Mouse (Mus musculus): Measurements from ENCODE around the gene Chst8. TPM values are rescaled to one million over a fixed set of nuclear protein-coding genes. Genes with fewer than 3 reads are reported as not detected.

Chst8 gene
- polyA plus RNA-seq, 1 experiment from 2014 or later, result 4.1 TPM

GRCm38 (mm10) chr7:34811531-34812526 is 682 bp downstream of the Chst8 start:
- peak overlapping the region; percentile 81 for H3K4me2 ChIP-seq (replicated peaks; ENCODE audit: low read depth, low read length)
- H3K27ac ChIP-seq (ENCODE audit: low read length), result no peak overlapping the region
- ATAC-seq (ENCODE audit: insufficient number of reproducible peaks, insufficient read depth, low FRiP score, low read depth), result 0 out of 2 replicates have a peak, but pooled peaks have one; percentile 16
- peaks cover 44% of the 10 kb centered on the region for H3K27me3 ChIP-seq (ENCODE audit: control insufficient read depth, insufficient read depth, low read length)
- H3K36me3 ChIP-seq (ENCODE audit: control insufficient read depth, insufficient read depth, low read length), result no peaks in the 10 kb centered on the region
- H3K9me3 ChIP-seq (ENCODE audit: control insufficient read depth, low read depth, low read length), result no peaks in the 10 kb centered on the region
- peak overlapping the region; percentile 55 for H3K4me3 ChIP-seq (ENCODE audit: low read depth, low read length)
- peaks cover 8% of the 10 kb centered on the region; the same call in 1 of the 2 replicates for H3K4me1 ChIP-seq (ENCODE audit: control insufficient read depth, insufficient read depth, low read length)
- WGBS, result under 1% methylated on average over 66 of the region's 66 CpGs
- H3K9ac ChIP-seq (replicated peaks; ENCODE audit: low read depth, low read length), result no peak overlapping the region

- H3K4me1 ChIP-seq (ENCODE audit: control insufficient read depth, insufficient read depth, low read length), result peaks cover 8% of the 10 kb centered on the region; the same call in 1 of the 2 replicates
- peak overlapping the region; percentile 81; the same call in 1 of the 2 replicates for H3K4me2 ChIP-seq (replicated peaks; ENCODE audit: low read depth, low read length)
- peaks cover 44% of the 10 kb centered on the region for H3K27me3 ChIP-seq (ENCODE audit: control insufficient read depth, insufficient read depth, low read length)
- WGBS, result 4% methylated on average over 10 of the region's 10 CpGs
- no peak overlapping the region for H3K27ac ChIP-seq (ENCODE audit: low read length)
- H3K36me3 ChIP-seq (ENCODE audit: control insufficient read depth, insufficient read depth, low read length), result no peaks in the 10 kb centered on the region
- H3K4me3 ChIP-seq (ENCODE audit: low read depth, low read length), result peak overlapping the region; percentile 55; the same call in 1 of the 2 replicates
- no peaks in the 10 kb centered on the region for H3K9me3 ChIP-seq (ENCODE audit: control insufficient read depth, low read depth, low read length)
- no peak for ATAC-seq (ENCODE audit: insufficient number of reproducible peaks, insufficient read depth, low FRiP score, low read depth)
- no peak overlapping the region for H3K9ac ChIP-seq (replicated peaks; ENCODE audit: low read depth, low read length)
Measured at GRCm38 (mm10) chr7:34811060-34811459, 1.5 kb downstream of the Chst8 start.

GRCm38 (mm10) chr7:34806307-34806706 is 6.2 kb downstream of the Chst8 start:
- no peak overlapping the region for H3K4me3 ChIP-seq (ENCODE audit: low read depth, low read length)
- no peak overlapping the region for H3K9ac ChIP-seq (replicated peaks; ENCODE audit: low read depth, low read length)
- H3K36me3 ChIP-seq (ENCODE audit: control insufficient read depth, insufficient read depth, low read length), result no peaks in the 10 kb centered on the region
- no peak overlapping the region for H3K4me2 ChIP-seq (replicated peaks; ENCODE audit: low read depth, low read length)
- WGBS, result 71% methylated on average over 6 of the region's 6 CpGs
- H3K4me1 ChIP-seq (ENCODE audit: control insufficient read depth, insufficient read depth, low read length), result peaks cover under 1% of the 10 kb centered on the region; the same call in 1 of the 2 replicates
- no peaks in the 10 kb centered on the region for H3K9me3 ChIP-seq (ENCODE audit: control insufficient read depth, low read depth, low read length)
- no peak overlapping the region for H3K27ac ChIP-seq (ENCODE audit: low read length)
- no peak for ATAC-seq (ENCODE audit: insufficient number of reproducible peaks, insufficient read depth, low FRiP score, low read depth)
- peaks cover 24% of the 10 kb centered on the region; the same call in 1 of the 2 replicates for H3K27me3 ChIP-seq (ENCODE audit: control insufficient read depth, insufficient read depth, low read length)

- no peak for ATAC-seq (ENCODE audit: insufficient number of reproducible peaks, insufficient read depth, low FRiP score, low read depth)
Measured at GRCm38 (mm10) chr7:34805691-34806205, 6.8 kb downstream of the Chst8 start.

GRCm38 (mm10) chr7:34805042-34805441 is 7.5 kb downstream of the Chst8 start:
- Histone ChIP-seq H3K9ac (replicated peaks; ENCODE audit: low read depth, low read length) (no peak overlapping the region), H3K27ac (ENCODE audit: low read length) (no peak overlapping the region), H3K4me3 (ENCODE audit: low read depth, low read length) (no peak overlapping the region), H3K4me1 (ENCODE audit: control insufficient read depth, insufficient read depth, low read length) (0 out of 2 replicates have a peak, but pooled peaks cover 1% of the 10 kb centered on the region), H3K9me3 (ENCODE audit: control insufficient read depth, low read depth, low read length) (no peaks in the 10 kb centered on the region), H3K4me2 (replicated peaks; ENCODE audit: low read depth, low read length) (no peak overlapping the region), H3K36me3 (ENCODE audit: control insufficient read depth, insufficient read depth, low read length) (no peaks in the 10 kb centered on the region), H3K27me3 (ENCODE audit: control insufficient read depth, insufficient read depth, low read length) (0 out of 2 replicates have a peak, but pooled peaks cover 13% of the 10 kb centered on the region)
- no peak for ATAC-seq (ENCODE audit: insufficient number of reproducible peaks, insufficient read depth, low FRiP score, low read depth)
- 80% methylated on average over 2 of the region's 2 CpGs for WGBS

More at GRCm38 (mm10) chr7:34805691-34806205, 6.8 kb downstream of the Chst8 start:
- Histone ChIP-seq H3K9ac (replicated peaks; ENCODE audit: low read depth, low read length) (no peak overlapping the region), H3K9me3 (ENCODE audit: control insufficient read depth, low read depth, low read length) (no peaks in the 10 kb centered on the region), H3K4me1 (ENCODE audit: control insufficient read depth, insufficient read depth, low read length) (no peaks in the 10 kb centered on the region), H3K4me2 (replicated peaks; ENCODE audit: low read depth, low read length) (no peak overlapping the region), H3K27ac (ENCODE audit: low read length) (no peak overlapping the region), H3K36me3 (ENCODE audit: control insufficient read depth, insufficient read depth, low read length) (no peaks in the 10 kb centered on the region), H3K4me3 (ENCODE audit: low read depth, low read length) (no peak overlapping the region), H3K27me3 (ENCODE audit: control insufficient read depth, insufficient read depth, low read length) (0 out of 2 replicates have a peak, but pooled peaks cover 18% of the 10 kb centered on the region)
- 79% methylated on average over 3 of the region's 3 CpGs for WGBS

GRCm38 (mm10) chr7:34799950-34800511 is 12.5 kb downstream of the Chst8 start:
- H3K9me3 ChIP-seq (ENCODE audit: control insufficient read depth, low read depth, low read length), result no peaks in the 10 kb centered on the region
- 54% methylated on average over 13 of the region's 13 CpGs for WGBS
- no peak overlapping the region for H3K27ac ChIP-seq (ENCODE audit: low read length)
- no peak overlapping the region for H3K4me2 ChIP-seq (replicated peaks; ENCODE audit: low read depth, low read length)
- H3K9ac ChIP-seq (replicated peaks; ENCODE audit: low read depth, low read length), result no peak overlapping the region
- H3K4me1 ChIP-seq (ENCODE audit: control insufficient read depth, insufficient read depth, low read length), result peaks cover 22% of the 10 kb centered on the region
- no peaks in the 10 kb centered on the region for H3K27me3 ChIP-seq (ENCODE audit: control insufficient read depth, insufficient read depth, low read length)
- H3K36me3 ChIP-seq (ENCODE audit: control insufficient read depth, insufficient read depth, low read length), result no peaks in the 10 kb centered on the region
- no peak for ATAC-seq (ENCODE audit: insufficient number of reproducible peaks, insufficient read depth, low FRiP score, low read depth)
- no peak overlapping the region for H3K4me3 ChIP-seq (ENCODE audit: low read depth, low read length)

- no peak for ATAC-seq (ENCODE audit: insufficient number of reproducible peaks, insufficient read depth, low FRiP score, low read depth)
- WGBS, result 22% methylated on average over 3 of the region's 3 CpGs
- H3K27ac ChIP-seq (ENCODE audit: low read length), result no peak overlapping the region
Measured at GRCm38 (mm10) chr7:34799404-34799771, 13.1 kb downstream of the Chst8 start.

More at GRCm38 (mm10) chr7:34799404-34799771, 13.1 kb downstream of the Chst8 start:
- no peaks in the 10 kb centered on the region for H3K9me3 ChIP-seq (ENCODE audit: control insufficient read depth, low read depth, low read length)
- no peak overlapping the region for H3K4me3 ChIP-seq (ENCODE audit: low read depth, low read length)
- H3K9ac ChIP-seq (replicated peaks; ENCODE audit: low read depth, low read length), result no peak overlapping the region
- peaks cover 22% of the 10 kb centered on the region for H3K4me1 ChIP-seq (ENCODE audit: control insufficient read depth, insufficient read depth, low read length)
- H3K4me2 ChIP-seq (replicated peaks; ENCODE audit: low read depth, low read length), result no peak overlapping the region
- H3K27me3 ChIP-seq (ENCODE audit: control insufficient read depth, insufficient read depth, low read length), result no peaks in the 10 kb centered on the region
- H3K36me3 ChIP-seq (ENCODE audit: control insufficient read depth, insufficient read depth, low read length), result no peaks in the 10 kb centered on the region

Measured in stomach, embryonic 14.5 days (tissue).